Mouse (Mus musculus) forebrain, embryonic 14.5 days (tissue): ENCODE measurements around the gene Rnf223. TPM values are rescaled to one million over a fixed set of nuclear protein-coding genes. Genes with fewer than 3 reads are reported as not detected.

ENCODE experiments used
- polyA plus RNA-seq: library from polyadenylated mRNA; unstranded; fragments of >200 nt; fragmentation: Nextera tagmentation; extraction: Ambion mirVana; gene quantifications from 2 replicates; pipeline ENCODE4 v1.2.1, GENCODE M21; 2014

Rnf223 gene
- polyA plus RNA-seq, 1 experiment from 2014 or later = 0.41 TPM

Other genes with a start within 250 kb of the Rnf223 start
- 46.5 and 52.8 TPM in 2 replicates for gene Pusl1, start 238.7 kb upstream of the Rnf223 start, polyA plus RNA-seq
- 60.5 and 77.0 TPM in 2 replicates for gene Acap3, start 238.7 kb upstream of the Rnf223 start, polyA plus RNA-seq
- gene Ube2j2, start 186.7 kb upstream of the Rnf223 start, polyA plus RNA-seq = 116 and 137 TPM in 2 replicates
- gene C1qtnf12, start 168.2 kb upstream of the Rnf223 start, polyA plus RNA-seq = 8.0 and 11.3 TPM in 2 replicates
- gene B3galt6, start 137.9 kb upstream of the Rnf223 start, polyA plus RNA-seq = 27.6 and 29.6 TPM in 2 replicates
- gene Sdf4, start 137.6 kb upstream of the Rnf223 start, polyA plus RNA-seq = 124 and 127 TPM in 2 replicates
- gene Tnfrsf4, start 116.7 kb upstream of the Rnf223 start, polyA plus RNA-seq = 0.43 and 0.60 TPM in 2 replicates
- 0.40 and 0.53 TPM in 2 replicates for gene Tnfrsf18, start 104.3 kb upstream of the Rnf223 start, polyA plus RNA-seq
- gene Ttll10, start 71.1 kb upstream of the Rnf223 start, polyA plus RNA-seq = not detected in 2 replicates
- gene 9430015G10Rik, start 20.5 kb upstream of the Rnf223 start, polyA plus RNA-seq = 29.0 and 34.3 TPM in 2 replicates
- gene Agrn, start 67.0 kb downstream of the Rnf223 start, polyA plus RNA-seq = 72.2 and 88.4 TPM in 2 replicates
- gene Isg15, start 70.3 kb downstream of the Rnf223 start, polyA plus RNA-seq = 0.61 and 1.1 TPM in 2 replicates
- 1.2 TPM in 2 replicates for gene AW011738, start 72.8 kb downstream of the Rnf223 start, polyA plus RNA-seq
- 0.83 and 0.99 TPM in 2 replicates for gene Perm1, start 85.4 kb downstream of the Rnf223 start, polyA plus RNA-seq
- gene Plekhn1, start 104.3 kb downstream of the Rnf223 start, polyA plus RNA-seq = 19.2 and 21.7 TPM in 2 replicates
- 43.3 and 45.5 TPM in 2 replicates for gene Noc2l, start 105.5 kb downstream of the Rnf223 start, polyA plus RNA-seq
- gene Samd11, start 125.1 kb downstream of the Rnf223 start, polyA plus RNA-seq = 0.98 and 1.2 TPM in 2 replicates
- gene Vmn2r-ps159, start 200.6 kb downstream of the Rnf223 start, polyA plus RNA-seq = not detected in 2 replicates